Mouse (Mus musculus) neural tube, embryonic 12.5 days (tissue): ENCODE measurements around the gene Cbfa2t3. TPM values are rescaled to one million over a fixed set of nuclear protein-coding genes. Genes with fewer than 3 reads are reported as not detected.
A peak's percentile ranks its signal among the peaks of the same experiment; 100 is the strongest.

Source experiments
- ATAC-seq: fragments of 200-750 bp; cut with Nextera tagmentation; 2 replicates; pipeline ENCODE4 v1.8.0; 2017; ENCODE audit warnings: low read depth, mild to moderate bottlenecking, moderate TSS enrichment, moderate library complexity; ENCODE audit not compliant: low FRiP score
- H3K27ac ChIP-seq: fragments of 300-500 bp; sonication (generic); 2 replicates; pipeline ENCODE4 v1.5.1; 2016
- H3K27me3 ChIP-seq: fragments of 300-500 bp; sonication (generic); replicated peaks from 2 replicates; pipeline ENCODE4 v1.6.1; 2016; ENCODE audit warnings: mild to moderate bottlenecking
- H3K36me3 ChIP-seq: fragments of 300-500 bp; sonication (generic); 2 replicates; pipeline ENCODE4 v1.6.1; 2016; ENCODE audit warnings: mild to moderate bottlenecking
- H3K4me1 ChIP-seq: fragments of 300-500 bp; sonication (generic); 2 replicates; pipeline ENCODE4 v1.6.1; 2016
- H3K4me2 ChIP-seq: fragments of 300-500 bp; sonication (generic); replicated peaks from 2 replicates; pipeline ENCODE4 v1.6.1; 2016; ENCODE audit warnings: mild to moderate bottlenecking
- H3K4me3 ChIP-seq: fragments of 300-500 bp; sonication (generic); 2 replicates; pipeline ENCODE4 v1.5.1; 2016
- H3K9ac ChIP-seq: fragments of 300-500 bp; sonication (generic); 2 replicates; pipeline ENCODE4 v1.6.1; 2016; ENCODE audit warnings: mild to moderate bottlenecking
- H3K9me3 ChIP-seq: fragments of 300-500 bp; sonication (generic); 2 replicates; pipeline ENCODE4 v1.6.1; 2016; ENCODE audit warnings: mild to moderate bottlenecking
- WGBS: fragments of 180-500 bp; shearing (Covaris S2); methylation state at CpG from one replicate; pipeline ENCODE4 v1.1.7; 2016; 5-methylcytosine and 5-hydroxymethylcytosine counted together
- polyA plus RNA-seq: library from polyadenylated mRNA; unstranded; fragments of >200 nt; fragmentation: Nextera tagmentation; extraction: Ambion mirVana; gene quantifications from 2 replicates; pipeline ENCODE4 v1.2.1, GENCODE M21; 2016

Gene Cbfa2t3
- polyA plus RNA-seq, 1 experiment from 2014 or later, result 15.3 TPM

- H3K4me1 ChIP-seq, result peaks cover 9% of the 10 kb centered on the region; the same call in 1 of the 2 replicates
- no peak overlapping the region for H3K27ac ChIP-seq
- no peaks in the 10 kb centered on the region for H3K9me3 ChIP-seq
- H3K4me2 ChIP-seq, result no peak overlapping the region
- H3K27me3 ChIP-seq, result 0 out of 2 replicates have a peak, but pooled peaks cover 4% of the 10 kb centered on the region
- H3K9ac ChIP-seq, result no peak overlapping the region
- H3K36me3 ChIP-seq, result no peaks in the 10 kb centered on the region
- no peak overlapping the region for H3K4me3 ChIP-seq
- WGBS, result 90% methylated on average over 5 of the region's 5 CpGs
- no peak for ATAC-seq
These were observed 14.2 kb upstream of the Cbfa2t3 start for GRCm38 (mm10) chr8:122713157-122713518.

GRCm38 (mm10) chr8:122712411-122713156, 13.7 kb upstream of the Cbfa2t3 start:
- Histone ChIP-seq H3K4me3 (no peak overlapping the region), H3K4me1 (peaks cover 9% of the 10 kb centered on the region; the same call in 1 of the 2 replicates), H3K36me3 (no peaks in the 10 kb centered on the region), H3K9ac (no peak overlapping the region), H3K27ac (no peak overlapping the region), H3K4me2 (no peak overlapping the region), H3K9me3 (no peaks in the 10 kb centered on the region), H3K27me3 (0 out of 2 replicates have a peak, but pooled peaks cover 4% of the 10 kb centered on the region)
- 70% methylated on average over 12 of the region's 12 CpGs for WGBS
- ATAC-seq, result no peak

GRCm38 (mm10) chr8:122711891-122712365, 13.0 kb upstream of the Cbfa2t3 start:
- Histone ChIP-seq H3K9ac (no peak overlapping the region), H3K4me3 (no peak overlapping the region), H3K4me2 (no peak overlapping the region), H3K27me3 (0 out of 2 replicates have a peak, but pooled peaks cover 4% of the 10 kb centered on the region), H3K36me3 (no peaks in the 10 kb centered on the region), H3K27ac (no peak overlapping the region), H3K4me1 (peaks cover 9% of the 10 kb centered on the region; the same call in 1 of the 2 replicates), H3K9me3 (no peaks in the 10 kb centered on the region)
- 84% methylated on average over 11 of the region's 11 CpGs for WGBS
- ATAC-seq, result no peak

GRCm38 (mm10) chr8:122711480-122711879, 12.6 kb upstream of the Cbfa2t3 start:
- Histone ChIP-seq H3K36me3 (no peaks in the 10 kb centered on the region), H3K27me3 (0 out of 2 replicates have a peak, but pooled peaks cover 4% of the 10 kb centered on the region), H3K9me3 (no peaks in the 10 kb centered on the region), H3K9ac (no peak overlapping the region), H3K4me3 (no peak overlapping the region), H3K27ac (no peak overlapping the region), H3K4me1 (peaks cover 9% of the 10 kb centered on the region; the same call in 1 of the 2 replicates), H3K4me2 (no peak overlapping the region)
- ATAC-seq, result no peak
- 82% methylated on average over 3 of the region's 3 CpGs for WGBS

GRCm38 (mm10) chr8:122709340-122710111, 10.6 kb upstream of the Cbfa2t3 start:
- H3K4me3 ChIP-seq, result no peak overlapping the region
- no peaks in the 10 kb centered on the region for H3K36me3 ChIP-seq
- H3K27me3 ChIP-seq, result 0 out of 2 replicates have a peak, but pooled peaks cover 4% of the 10 kb centered on the region
- H3K9ac ChIP-seq, result no peak overlapping the region
- no peaks in the 10 kb centered on the region for H3K9me3 ChIP-seq
- peak; percentile 83 for ATAC-seq
- H3K27ac ChIP-seq, result peak overlapping the region; percentile 37; the same call in 1 of the 2 replicates
- no peak overlapping the region for H3K4me2 ChIP-seq
- H3K4me1 ChIP-seq, result peaks cover 16% of the 10 kb centered on the region
- 31% methylated on average over 26 of the region's 26 CpGs for WGBS

GRCm38 (mm10) chr8:122707184-122707583, 8.3 kb upstream of the Cbfa2t3 start:
- Histone ChIP-seq H3K9ac (no peak overlapping the region), H3K4me2 (no peak overlapping the region), H3K27me3 (0 out of 2 replicates have a peak, but pooled peaks cover 4% of the 10 kb centered on the region), H3K4me3 (no peak overlapping the region), H3K9me3 (no peaks in the 10 kb centered on the region), H3K36me3 (no peaks in the 10 kb centered on the region), H3K4me1 (peaks cover 11% of the 10 kb centered on the region), H3K27ac (no peak overlapping the region)
- WGBS, result 67% methylated on average over 4 of the region's 4 CpGs
- ATAC-seq, result no peak

- WGBS, result 41% methylated on average over 12 of the region's 12 CpGs
- no peak overlapping the region for H3K4me3 ChIP-seq
- no peaks in the 10 kb centered on the region for H3K9me3 ChIP-seq
- H3K27ac ChIP-seq, result no peak overlapping the region
- H3K27me3 ChIP-seq, result 0 out of 2 replicates have a peak, but pooled peaks cover 4% of the 10 kb centered on the region
- H3K36me3 ChIP-seq, result no peaks in the 10 kb centered on the region
- H3K9ac ChIP-seq, result no peak overlapping the region
- ATAC-seq, result no peak
- no peak overlapping the region for H3K4me2 ChIP-seq
- peaks cover 11% of the 10 kb centered on the region for H3K4me1 ChIP-seq
These were observed 7.1 kb upstream of the Cbfa2t3 start for GRCm38 (mm10) chr8:122705901-122706561.

GRCm38 (mm10) chr8:122704612-122705011, 5.7 kb upstream of the Cbfa2t3 start:
- Histone ChIP-seq H3K36me3 (no peaks in the 10 kb centered on the region), H3K27ac (no peak overlapping the region), H3K9me3 (no peaks in the 10 kb centered on the region), H3K9ac (no peak overlapping the region), H3K4me2 (no peak overlapping the region), H3K27me3 (0 out of 2 replicates have a peak, but pooled peaks cover 3% of the 10 kb centered on the region), H3K4me1 (peaks cover 11% of the 10 kb centered on the region; the same call in 1 of the 2 replicates), H3K4me3 (no peak overlapping the region)
- 81% methylated on average over 3 of the region's 3 CpGs for WGBS
- ATAC-seq, result no peak

GRCm38 (mm10) chr8:122702957-122703356, 4.0 kb upstream of the Cbfa2t3 start:
- H3K9me3 ChIP-seq, result no peaks in the 10 kb centered on the region
- ATAC-seq, result no peak
- H3K27ac ChIP-seq, result no peak overlapping the region
- no peaks in the 10 kb centered on the region for H3K36me3 ChIP-seq
- no peak overlapping the region for H3K9ac ChIP-seq
- H3K4me3 ChIP-seq, result no peak overlapping the region
- no peak overlapping the region for H3K4me2 ChIP-seq
- 94% methylated on average over 6 of the region's 6 CpGs for WGBS
- H3K27me3 ChIP-seq, result no peaks in the 10 kb centered on the region
- H3K4me1 ChIP-seq, result peaks cover 17% of the 10 kb centered on the region; the same call in 1 of the 2 replicates

GRCm38 (mm10) chr8:122702301-122702941, 3.5 kb upstream of the Cbfa2t3 start:
- Histone ChIP-seq H3K9ac (no peak overlapping the region), H3K36me3 (no peaks in the 10 kb centered on the region), H3K9me3 (no peaks in the 10 kb centered on the region), H3K4me3 (no peak overlapping the region), H3K4me2 (no peak overlapping the region), H3K4me1 (peaks cover 17% of the 10 kb centered on the region; the same call in 1 of the 2 replicates), H3K27ac (no peak overlapping the region), H3K27me3 (no peaks in the 10 kb centered on the region)
- ATAC-seq, result no peak
- 54% methylated on average over 10 of the region's 10 CpGs for WGBS

- no peak overlapping the region for H3K4me3 ChIP-seq
- H3K4me2 ChIP-seq, result no peak overlapping the region
- ATAC-seq, result no peak
- peaks cover 17% of the 10 kb centered on the region; the same call in 1 of the 2 replicates for H3K4me1 ChIP-seq
- H3K9ac ChIP-seq, result no peak overlapping the region
- no peaks in the 10 kb centered on the region for H3K9me3 ChIP-seq
- no peaks in the 10 kb centered on the region for H3K36me3 ChIP-seq
- WGBS, result 88% methylated on average over 12 of the region's 12 CpGs
- H3K27me3 ChIP-seq, result no peaks in the 10 kb centered on the region
- no peak overlapping the region for H3K27ac ChIP-seq
These were observed 2.7 kb upstream of the Cbfa2t3 start for GRCm38 (mm10) chr8:122701441-122702185.
